Mouse (Mus musculus) liver, postnatal 0 days (tissue): ENCODE data around the gene Krt88. TPM values are rescaled to one million over a fixed set of nuclear protein-coding genes. Genes with fewer than 3 reads are reported as not detected.

ENCODE experiments used
- ATAC-seq: fragments of 200-750 bp; cut with Nextera tagmentation; 2 replicates; pipeline ENCODE4 v1.8.0; 2017; ENCODE audit warnings: mild to moderate bottlenecking, moderate library complexity
- DNase-seq: peaks from one replicate; pipeline ENCODE4 v3.0.0-alpha.2; 2016
- H3K27ac ChIP-seq: fragments of 300-500 bp; sonication (generic); 2 replicates; pipeline ENCODE4 v1.5.1; 2014; ENCODE audit warnings: antibody characterized with exemption, moderate library complexity, mild to moderate bottlenecking, low read depth
- H3K27me3 ChIP-seq: fragments of 300-500 bp; sonication (generic); 2 replicates; pipeline ENCODE4 v1.6.1; 2014; ENCODE audit warnings: low read length, control low read depth, mixed read lengths; ENCODE audit not compliant: insufficient read depth
- H3K36me3 ChIP-seq: fragments of 300-500 bp; sonication (generic); replicated peaks from 2 replicates; pipeline ENCODE4 v1.6.1; 2014; ENCODE audit warnings: mild to moderate bottlenecking, control low read depth, low read length, moderate library complexity, mixed read lengths; ENCODE audit not compliant: insufficient read depth
- H3K4me1 ChIP-seq: fragments of 300-500 bp; sonication (generic); 2 replicates; pipeline ENCODE4 v1.6.1; 2014; ENCODE audit warnings: antibody characterized with exemption, mild to moderate bottlenecking, control low read depth; ENCODE audit not compliant: insufficient read depth
- H3K4me2 ChIP-seq: fragments of 300-500 bp; sonication (generic); 2 replicates; pipeline ENCODE4 v1.6.1; 2014; ENCODE audit warnings: low read depth, mild to moderate bottlenecking, low read length, moderate library complexity, mixed read lengths
- H3K4me3 ChIP-seq: fragments of 300-500 bp; sonication (generic); 2 replicates; pipeline ENCODE4 v1.5.1; 2014; ENCODE audit warnings: low read depth, low read length
- H3K9ac ChIP-seq: fragments of 300-500 bp; sonication (generic); replicated peaks from 2 replicates; pipeline ENCODE4 v1.6.1; 2014; ENCODE audit warnings: mild to moderate bottlenecking, moderate library complexity
- H3K9me3 ChIP-seq: fragments of 300-500 bp; sonication (generic); 2 replicates; pipeline ENCODE4 v1.6.1; 2016; ENCODE audit warnings: mild to moderate bottlenecking, control low read depth, low read length, mixed read lengths
- CTCF ChIP-seq: sonication (generic); IDR thresholded peaks from 2 replicates; pipeline ENCODE4 v1.5.1; 2016; ENCODE audit warnings: antibody characterized with exemption, low read depth
- EP300 ChIP-seq: IDR thresholded peaks from 2 replicates; pipeline ENCODE4 v1.6.1; 2016; ENCODE audit warnings: antibody characterized with exemption, low read depth, mild to moderate bottlenecking
- WGBS: fragments of 180-500 bp; shearing (Covaris S2); extraction: QIAGEN DNeasy Blood & Tissue Kit; methylation state at CpG from one replicate; pipeline ENCODE4 v1.1.7; 2014; ENCODE audit not compliant: insufficient replicate concordance; 5-methylcytosine and 5-hydroxymethylcytosine counted together
- polyA plus RNA-seq: library from polyadenylated mRNA; unstranded; fragments of >200 nt; fragmentation: Nextera tagmentation; extraction: Ambion mirVana; gene quantifications from 2 replicates; pipeline ENCODE4 v1.2.1, GENCODE M21; 2015

The Krt88 gene
- polyA plus RNA-seq, 1 experiment from 2014 or later, result not detected

DNA sequence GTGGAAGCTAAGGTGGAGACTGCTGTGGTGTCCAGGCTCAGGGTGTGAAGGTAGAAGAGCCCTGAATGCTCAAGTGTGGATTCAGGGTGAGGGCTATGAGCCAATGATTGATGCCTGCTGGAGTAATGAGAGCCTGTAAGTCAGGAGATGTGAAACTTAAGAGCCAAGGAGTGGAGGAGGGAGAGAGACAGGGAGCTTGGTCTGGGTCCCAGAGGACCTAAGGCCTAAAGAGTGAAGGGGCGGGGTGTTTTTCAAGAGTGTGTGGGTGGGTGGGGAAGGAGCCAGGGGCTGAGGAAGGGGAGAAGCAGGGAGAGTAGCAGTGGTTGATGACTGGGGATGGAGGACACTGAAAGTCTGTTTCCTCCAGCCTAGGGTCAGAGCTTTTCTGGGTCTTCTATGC is 36.1 kb downstream of the Krt88 start:
- WGBS, result 65% methylated on average over 1 of the region's 1 CpGs
- ATAC-seq, result no peak
- Histone ChIP-seq H3K4me2 (no peak overlapping the region), H3K9ac (no peak overlapping the region), H3K4me3 (no peak overlapping the region), H3K27ac (no peak overlapping the region), H3K4me1 (peaks cover 6% of the 10 kb centered on the region; the same call in 1 of the 2 replicates), H3K27me3 (peaks cover 10% of the 10 kb centered on the region), H3K9me3 (no peaks in the 10 kb centered on the region), H3K36me3 (no peaks in the 10 kb centered on the region)
- no peak for DNase-seq
- TF ChIP-seq CTCF (no peak), EP300 (no peak)

DNA sequence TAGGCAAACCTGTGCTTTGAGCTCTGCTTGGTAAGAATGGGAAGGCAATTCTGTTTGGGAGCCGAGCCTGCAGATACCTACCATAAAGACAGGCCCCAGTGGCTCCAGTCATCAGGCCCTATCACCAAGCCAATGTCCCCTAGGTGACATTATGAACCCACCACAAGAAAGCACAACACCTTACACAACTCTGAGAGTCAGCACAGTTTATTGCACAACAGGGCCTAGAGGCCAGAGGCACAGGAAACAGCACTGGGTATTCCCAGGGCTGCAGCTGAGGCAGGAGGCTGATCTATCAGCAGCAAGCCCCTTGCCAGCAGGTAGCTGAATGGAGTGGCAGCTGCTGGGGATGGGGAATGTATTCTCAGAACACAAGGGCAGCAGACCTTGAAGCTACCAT is 37.4 kb downstream of the Krt88 start:
- no peaks in the 10 kb centered on the region for H3K36me3 ChIP-seq
- ATAC-seq (peak; percentile 65), DNase-seq (peak; percentile 24)
- no peak overlapping the region for H3K4me3 ChIP-seq
- no peak overlapping the region for H3K27ac ChIP-seq
- no peaks in the 10 kb centered on the region for H3K9me3 ChIP-seq
- H3K9ac ChIP-seq, result no peak overlapping the region
- WGBS, result 72% methylated on average over 1 of the region's 1 CpGs
- H3K4me2 ChIP-seq, result peak overlapping the region; percentile 22; the same call in 1 of the 2 replicates
- H3K27me3 ChIP-seq, result no peaks in the 10 kb centered on the region
- peaks cover 6% of the 10 kb centered on the region; the same call in 1 of the 2 replicates for H3K4me1 ChIP-seq
- no peak for TF ChIP-seq EP300
- TF ChIP-seq CTCF, result no peak

DNA sequence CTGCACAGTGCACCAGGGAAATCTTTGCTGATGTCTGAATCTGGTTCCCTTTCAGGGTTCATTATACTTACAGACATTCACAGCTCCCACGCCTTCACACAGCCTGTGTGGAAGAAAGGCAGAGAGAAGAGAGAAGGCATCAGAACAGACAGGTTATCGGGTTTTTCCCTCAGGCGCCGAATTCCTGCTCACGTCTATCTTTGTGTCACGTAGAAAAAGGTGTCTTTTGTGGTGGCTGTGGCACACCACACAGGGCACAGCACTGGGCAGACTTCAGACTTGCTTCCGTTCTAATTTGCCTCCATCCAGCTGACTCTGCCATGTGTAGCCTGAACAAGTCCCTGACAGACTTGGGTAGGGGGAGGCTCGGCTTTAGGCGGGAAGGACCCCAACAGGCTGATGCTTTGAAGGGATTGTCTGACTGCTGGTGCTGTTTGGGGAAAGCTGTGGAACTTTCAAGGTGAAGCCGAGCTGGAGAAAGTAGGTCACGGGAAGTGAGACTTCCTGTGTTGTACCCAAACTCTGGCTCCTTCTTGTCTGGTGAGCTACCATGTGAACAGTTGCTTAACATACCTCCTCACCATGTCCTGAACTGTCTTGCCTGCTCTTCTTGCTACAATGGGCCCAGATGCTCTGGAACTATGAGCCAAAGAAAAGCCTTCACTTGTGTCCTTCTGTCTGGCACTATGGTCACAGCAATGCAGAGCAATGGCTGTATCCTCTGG is 38.5 kb downstream of the Krt88 start:
- no peaks in the 10 kb centered on the region for H3K9me3 ChIP-seq
- H3K4me3 ChIP-seq, result no peak overlapping the region
- H3K36me3 ChIP-seq, result no peaks in the 10 kb centered on the region
- H3K4me2 ChIP-seq, result no peak overlapping the region
- peaks cover 6% of the 10 kb centered on the region; the same call in 1 of the 2 replicates for H3K4me1 ChIP-seq
- ATAC-seq, result no peak
- H3K27me3 ChIP-seq, result no peaks in the 10 kb centered on the region
- TF ChIP-seq EP300 (no peak), CTCF (no peak)
- no peak overlapping the region for H3K27ac ChIP-seq
- 64% methylated on average over 11 of the region's 11 CpGs for WGBS
- DNase-seq, result no peak
- no peak overlapping the region for H3K9ac ChIP-seq

DNA sequence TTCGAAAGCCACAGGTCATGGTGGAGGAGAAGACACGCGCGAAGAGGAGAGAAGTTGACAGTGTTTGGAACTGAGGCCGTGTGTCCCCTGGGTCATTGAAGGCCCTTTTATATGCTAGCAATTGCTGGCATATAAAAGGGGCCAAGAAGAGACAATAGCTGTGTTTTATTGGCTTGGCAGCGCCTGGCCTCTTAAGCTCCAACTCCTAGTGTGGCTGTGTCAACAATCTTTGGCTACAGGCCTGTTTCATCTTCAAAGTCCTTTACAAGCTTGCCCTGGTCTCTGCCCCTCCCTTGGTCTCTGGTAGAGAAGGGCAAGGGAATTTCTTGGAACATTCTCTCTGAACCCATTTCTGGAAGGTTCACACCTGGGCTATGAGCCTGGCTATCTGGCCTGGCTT is 43.9 kb downstream of the Krt88 start, which contains the start of gene Krt83:
Krt83 (minus strand) TSS at position 82 of the 400 bp plus-strand sequence.
- Histone ChIP-seq H3K27ac (no peak within 1 kb of the TSS), H3K9me3 (no peaks in the 10 kb centered on the region), H3K4me3 (no peak within 1 kb of the TSS), H3K9ac (no peak within 1 kb of the TSS), H3K4me2 (no peak within 1 kb of the TSS), H3K4me1 (no peaks in the 10 kb centered on the region), H3K36me3 (no peaks in the 10 kb centered on the region), H3K27me3 (no peaks in the 10 kb centered on the region)
- DNase-seq (no peak), ATAC-seq (no peak)
- WGBS, result 74% methylated on average over 6 of the region's 6 CpGs
- TF ChIP-seq CTCF (no peak), EP300 (no peak)

DNA sequence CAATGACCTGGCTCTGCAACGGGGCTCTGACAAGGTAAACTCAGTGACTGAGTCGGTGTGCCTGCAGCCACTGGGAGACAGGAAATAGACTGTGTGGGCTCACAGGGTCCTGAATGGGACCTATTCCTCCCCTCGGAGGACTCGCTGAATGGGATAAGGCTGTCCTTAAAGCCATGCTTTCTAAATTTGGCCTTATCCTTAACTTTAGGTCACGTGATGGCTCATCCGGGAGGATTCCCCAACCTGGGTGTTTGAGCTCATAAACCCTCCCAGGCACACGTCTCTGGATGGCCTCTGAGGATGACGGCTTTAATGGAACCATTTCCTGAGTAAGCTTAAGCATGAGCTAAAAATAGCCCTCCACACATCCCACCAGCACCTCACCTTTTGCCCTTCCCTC is 45.2 kb downstream of the Krt88 start:
- ATAC-seq, result no peak
- Histone ChIP-seq H3K9me3 (no peaks in the 10 kb centered on the region), H3K4me1 (no peaks in the 10 kb centered on the region), H3K4me2 (no peak overlapping the region), H3K36me3 (no peaks in the 10 kb centered on the region), H3K4me3 (no peak overlapping the region), H3K27ac (no peak overlapping the region), H3K27me3 (no peaks in the 10 kb centered on the region), H3K9ac (no peak overlapping the region)
- TF ChIP-seq EP300, result no peak
- no peak for TF ChIP-seq CTCF
- DNase-seq, result no peak
- 54% methylated on average over 8 of the region's 8 CpGs for WGBS

DNA sequence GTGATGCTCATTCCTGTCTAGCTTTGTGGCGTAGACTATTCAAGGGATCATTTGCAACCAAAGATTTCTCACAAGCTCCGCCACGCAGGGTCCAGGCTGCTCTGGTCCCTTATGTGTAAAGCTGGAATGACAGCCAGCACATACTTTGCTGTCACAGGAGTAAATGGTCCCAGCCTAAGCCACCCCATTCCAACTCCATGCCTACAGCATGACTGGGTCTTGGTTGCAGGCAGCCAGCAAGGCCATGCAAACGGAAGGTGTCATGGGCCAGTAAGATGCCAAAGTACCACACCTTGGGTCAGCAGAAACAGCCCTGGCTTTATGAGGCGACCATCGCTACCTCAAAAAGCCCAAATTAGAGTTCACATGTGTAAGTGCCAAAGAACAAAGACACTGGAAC is 46.2 kb downstream of the Krt88 start:
- Histone ChIP-seq H3K27me3 (no peaks in the 10 kb centered on the region), H3K4me1 (no peaks in the 10 kb centered on the region), H3K9ac (no peak overlapping the region), H3K27ac (no peak overlapping the region), H3K4me2 (no peak overlapping the region), H3K4me3 (no peak overlapping the region), H3K36me3 (no peaks in the 10 kb centered on the region), H3K9me3 (no peaks in the 10 kb centered on the region)
- ATAC-seq, result no peak
- DNase-seq, result no peak
- TF ChIP-seq CTCF (no peak), EP300 (no peak)
- WGBS, result 85% methylated on average over 6 of the region's 6 CpGs
